Mouse (Mus musculus) heart, postnatal 0 days (tissue): ENCODE measurements around the gene Plch2.

Source experiments
- CTCF ChIP-seq: IDR thresholded peaks from 2 replicates; pipeline ENCODE4 v1.5.1; 2016; ENCODE audit warnings: antibody characterized with exemption, control low read depth, low read depth
- EP300 ChIP-seq: IDR thresholded peaks from 2 replicates; pipeline ENCODE4 v1.6.1; 2016; ENCODE audit warnings: antibody characterized with exemption, low read depth

GRCm38 (mm10) chr4:155083553-155083952, 27.0 kb upstream of the Plch2 start:
- TF ChIP-seq CTCF (no peak), EP300 (no peak)
